Mouse (Mus musculus) naive thymus-derived CD4-positive, alpha-beta T cell, adult 2 months (primary cell): ENCODE results near the gene Arhgef26.

Source experiments
- DNase-seq: peaks from one replicate; pipeline ENCODE4 v3.0.0-alpha.2; 2011; ENCODE audit warnings: low read depth

The Arhgef26 gene

DNA sequence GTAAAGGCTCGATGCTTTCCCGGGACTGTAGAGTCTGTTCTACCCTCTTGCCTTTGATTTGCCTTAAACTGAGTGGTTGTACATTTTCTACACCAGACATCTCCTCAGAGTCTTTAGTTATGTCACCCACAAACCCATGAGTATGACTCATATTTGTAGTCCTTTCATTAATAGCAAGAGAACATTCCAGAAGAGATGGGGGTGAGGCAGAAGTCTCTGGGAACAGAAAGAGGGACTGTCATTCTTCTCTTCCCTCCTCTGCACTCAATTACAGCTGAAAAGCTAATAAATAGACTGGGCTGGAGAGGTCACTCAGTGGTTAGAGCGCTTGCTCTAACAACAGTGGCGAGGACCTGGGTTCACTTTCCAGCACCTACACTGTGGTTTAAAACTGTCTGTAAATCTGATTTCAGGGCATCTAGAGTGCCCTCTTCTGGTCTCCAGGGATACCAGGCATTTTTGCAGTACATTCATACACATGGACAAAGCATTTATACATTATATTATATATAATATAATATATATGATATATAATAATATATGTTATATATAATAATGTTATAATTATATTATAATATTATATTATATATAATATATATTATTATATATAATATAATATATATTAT, 111.8 kb downstream of the Arhgef26 start:
- DNase-seq, result no peak

GRCm38 (mm10) chr3:62452961-62453360, 114.8 kb downstream of the Arhgef26 start:
- DNase-seq, result no peak

DNA sequence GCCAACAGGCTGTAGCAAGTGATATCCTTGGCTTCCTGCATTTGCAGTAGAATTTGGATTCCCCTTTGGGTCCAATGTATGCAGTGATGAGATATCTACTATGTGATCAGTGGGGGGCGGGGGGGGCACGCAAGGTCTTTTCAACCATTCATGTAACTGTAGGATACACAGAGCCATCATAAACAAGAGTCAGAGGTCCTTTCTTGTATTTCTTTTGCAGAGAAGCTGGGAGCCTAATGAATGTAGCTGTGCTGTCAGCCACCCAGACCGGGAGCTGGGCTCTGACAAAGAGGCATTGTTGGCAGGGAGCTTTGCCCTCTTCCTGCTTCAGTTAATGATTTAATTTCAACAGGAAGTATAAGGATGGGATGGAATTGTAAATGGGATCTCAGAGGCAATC, 116.0 kb downstream of the Arhgef26 start:
- DNase-seq, result no peak

- no peak for DNase-seq
These were observed 117.7 kb downstream of the Arhgef26 start for GRCm38 (mm10) chr3:62455854-62456253.

DNA sequence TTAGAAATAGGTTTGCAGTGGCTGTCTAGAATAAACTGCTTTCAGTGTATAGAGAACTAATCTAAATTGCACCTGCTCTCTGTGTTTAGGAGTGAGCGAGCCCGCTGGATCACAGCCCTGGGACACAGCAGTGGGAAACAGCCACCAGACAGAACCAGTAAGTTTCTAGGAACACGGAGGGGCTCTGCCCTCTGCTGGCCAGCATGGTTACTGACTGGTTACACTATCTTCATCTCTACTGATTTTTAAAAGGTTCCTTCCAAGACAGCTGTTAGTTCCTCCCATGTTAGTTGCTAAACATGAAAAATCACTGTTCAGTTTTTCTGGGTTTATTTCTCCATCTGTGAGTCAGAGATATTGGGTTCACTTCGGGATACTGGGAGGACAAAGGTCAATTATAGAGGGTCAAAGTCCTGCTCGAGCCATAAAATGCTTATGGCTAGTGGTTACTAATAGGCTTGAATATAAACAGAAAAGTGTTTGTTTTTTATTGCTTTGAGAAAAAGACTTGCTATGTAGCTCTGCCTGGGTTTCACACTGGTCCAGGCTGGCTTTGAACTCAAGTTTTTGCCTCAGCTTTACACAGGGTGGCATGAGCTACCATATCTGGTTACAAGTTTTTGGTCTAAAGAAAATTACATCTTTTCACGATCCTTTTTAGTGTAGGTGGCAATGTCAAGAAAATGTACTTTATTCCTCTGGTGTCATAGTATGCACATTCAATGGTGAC, 120.3 kb downstream of the Arhgef26 start:
- peak; percentile 43 for DNase-seq

DNA sequence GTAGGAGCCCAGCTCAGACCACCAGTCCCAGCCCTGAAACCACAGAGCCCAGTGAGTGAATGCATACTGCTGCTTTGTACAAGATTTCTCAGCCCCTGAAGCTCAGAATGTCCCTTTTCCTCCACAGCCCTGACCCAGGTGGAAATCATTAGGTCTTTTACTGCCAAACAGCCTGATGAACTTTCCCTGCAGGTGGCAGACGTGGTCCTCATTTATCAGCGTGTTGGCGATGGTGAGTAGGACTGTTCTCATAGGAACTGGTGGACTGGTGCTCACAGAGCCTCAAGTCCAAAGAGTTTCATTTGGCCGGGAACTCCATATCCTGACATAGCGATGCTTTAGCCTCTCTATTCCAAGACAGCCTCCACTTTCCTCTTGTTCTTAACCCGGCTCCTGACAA, 121.3 kb downstream of the Arhgef26 start:
- DNase-seq, result no peak

GRCm38 (mm10) chr3:62464276-62464675, 126.1 kb downstream of the Arhgef26 start:
- DNase-seq, result no peak

GRCm38 (mm10) chr3:62470179-62470578, 132.0 kb downstream of the Arhgef26 start:
- DNase-seq, result no peak

DNA sequence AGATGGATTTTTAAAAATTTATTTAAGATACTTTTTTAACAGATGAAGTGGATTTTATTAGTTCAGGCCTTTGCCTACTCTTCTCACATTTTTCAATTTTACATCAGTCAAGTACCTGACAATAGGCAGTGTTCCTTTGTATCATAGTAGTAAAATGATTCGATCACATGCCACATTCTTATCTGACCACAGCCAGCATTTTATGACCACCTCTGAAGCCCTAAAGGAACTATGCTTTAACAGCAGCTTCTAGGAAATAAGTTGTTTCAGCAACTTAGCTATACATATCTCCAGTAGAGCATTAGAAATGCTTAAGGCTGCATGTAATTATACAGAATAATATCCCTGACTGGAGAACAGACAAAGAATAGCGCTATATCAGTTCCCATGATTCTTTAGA, 146.2 kb downstream of the Arhgef26 start:
- DNase-seq, result no peak

- DNase-seq, result no peak
These were observed 154.4 kb downstream of the Arhgef26 start for GRCm38 (mm10) chr3:62492568-62492967.

- no peak for DNase-seq
These were observed 161.2 kb downstream of the Arhgef26 start for GRCm38 (mm10) chr3:62499327-62499726.

GRCm38 (mm10) chr3:62505166-62505900, 167.2 kb downstream of the Arhgef26 start:
- DNase-seq, result no peak

- peak; percentile 96 for DNase-seq
These were observed 168.5 kb downstream of the Arhgef26 start, which contains the start of gene Dhx36 for GRCm38 (mm10) chr3:62506488-62507205. Dhx36 (minus strand) TSS chr3:62507004.

DNA sequence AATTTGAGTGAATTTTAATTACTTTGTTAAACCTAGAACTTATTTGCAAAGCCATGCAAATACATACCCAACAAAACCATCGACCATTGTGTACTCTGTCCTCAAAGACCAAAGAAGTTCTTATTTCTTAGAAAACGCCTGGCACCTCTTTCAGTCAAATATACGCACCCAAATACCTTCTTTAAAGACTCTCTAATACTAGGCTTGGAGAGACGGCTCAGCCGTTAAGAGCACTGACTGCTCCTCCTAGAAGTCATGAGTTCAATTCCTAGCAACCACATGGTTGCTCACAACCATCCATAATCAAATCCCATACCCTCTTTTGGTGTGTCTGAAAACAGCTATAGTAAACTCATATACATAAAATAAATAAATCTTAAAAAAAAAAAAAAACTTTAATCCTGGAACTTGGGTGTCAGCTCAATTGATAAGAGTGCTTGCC, 169.1 kb downstream of the Arhgef26 start:
- no peak for DNase-seq
